Mouse (Mus musculus) neutrophil, adult 65 days (primary cell): ENCODE data around the gene Susd5. TPM values are rescaled to one million over a fixed set of nuclear protein-coding genes. Genes with fewer than 3 reads are reported as not detected.

Experiments
- total RNA-seq: library from RNA; stranded (reverse); gene quantifications from 2 replicates; pipeline ENCODE4 v1.2.4, GENCODE M21; 2023

The Susd5 gene
- not detected in 2 replicates for total RNA-seq

DNA sequence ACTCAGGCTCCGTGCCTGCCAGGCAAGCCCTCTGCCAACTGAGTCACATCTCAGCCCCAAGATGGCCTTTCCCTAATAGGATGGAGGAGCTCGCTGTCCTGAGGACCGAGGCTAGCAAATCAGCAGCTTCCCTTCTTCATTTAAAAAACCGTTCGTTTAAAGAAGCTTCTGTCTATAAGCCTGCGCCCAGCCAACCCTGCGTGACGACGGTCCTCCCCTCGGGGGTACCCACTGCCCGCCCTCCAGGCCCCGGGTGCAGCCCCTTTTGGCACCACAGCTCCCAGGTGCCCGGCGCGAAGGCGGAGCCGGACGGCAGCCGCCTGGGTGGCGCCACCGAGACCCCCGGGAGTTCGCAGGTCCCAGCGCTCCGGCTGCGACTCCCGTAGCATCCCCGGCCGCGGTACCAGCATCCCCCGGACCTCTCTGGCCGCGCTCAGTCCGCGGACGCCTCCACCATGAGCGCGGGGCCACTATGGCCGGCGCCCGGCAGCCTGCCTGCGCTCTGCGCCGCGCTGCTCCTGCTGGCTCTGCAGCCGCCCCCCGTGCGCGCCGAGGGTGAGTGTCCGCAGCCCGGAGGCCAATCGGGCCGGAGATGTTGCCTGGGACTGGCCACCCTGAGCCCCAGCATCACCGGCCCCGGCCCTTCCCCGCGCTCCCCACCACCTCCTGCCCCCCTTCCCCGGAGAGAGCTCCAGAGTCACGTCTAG, at the start of gene Susd5:
Susd5 (plus strand) TSS at position 51 of the 707 bp plus-strand sequence.

DNA sequence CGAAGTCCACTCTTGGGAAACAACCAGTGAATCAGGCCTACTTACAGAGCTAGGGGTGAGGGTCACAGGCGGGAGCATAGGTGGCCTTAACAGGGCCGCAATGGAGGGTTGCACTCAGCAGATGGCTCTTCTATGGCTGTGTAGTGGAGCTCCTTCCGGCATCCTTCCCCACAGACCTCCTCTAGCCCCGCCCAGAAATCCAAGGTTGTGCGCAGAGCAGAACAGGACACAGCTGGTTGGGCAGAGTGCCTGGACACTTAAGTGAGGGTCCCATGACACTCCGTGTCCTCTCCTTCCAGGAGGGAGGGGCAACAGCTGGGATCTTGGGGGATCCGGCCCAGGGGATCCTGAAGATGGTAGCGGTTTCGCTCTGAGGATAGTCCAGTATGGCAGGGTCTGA, 10.9 kb upstream of the Susd5 start, which contains the start of gene Fbxl2:
Fbxl2 (minus strand) TSS at position 164 of the 400 bp plus-strand sequence.

Other genes with a start within 250 kb of the Susd5 start
- gene Ubp1, start 126.2 kb upstream of the Susd5 start, total RNA-seq: 108 and 156 TPM in 2 replicates
- 0.82 and 2.3 TPM in 2 replicates for gene Fbxl2, start 10.9 kb upstream of the Susd5 start, total RNA-seq